Mouse (Mus musculus) embryo, embryonic 9.5 days (tissue): ENCODE measurements around the gene Dtx3.
"Not testable (repeated sequence)": the region's sequence is repeated elsewhere in the genome, so short reads cannot be mapped to it uniquely, and the experiment has no call there.

Source experiments
- DNase-seq: peaks from one replicate; pipeline ENCODE4 v3.0.0-alpha.2; 2017; ENCODE audit errors: extremely low spot score

The Dtx3 gene

DNA sequence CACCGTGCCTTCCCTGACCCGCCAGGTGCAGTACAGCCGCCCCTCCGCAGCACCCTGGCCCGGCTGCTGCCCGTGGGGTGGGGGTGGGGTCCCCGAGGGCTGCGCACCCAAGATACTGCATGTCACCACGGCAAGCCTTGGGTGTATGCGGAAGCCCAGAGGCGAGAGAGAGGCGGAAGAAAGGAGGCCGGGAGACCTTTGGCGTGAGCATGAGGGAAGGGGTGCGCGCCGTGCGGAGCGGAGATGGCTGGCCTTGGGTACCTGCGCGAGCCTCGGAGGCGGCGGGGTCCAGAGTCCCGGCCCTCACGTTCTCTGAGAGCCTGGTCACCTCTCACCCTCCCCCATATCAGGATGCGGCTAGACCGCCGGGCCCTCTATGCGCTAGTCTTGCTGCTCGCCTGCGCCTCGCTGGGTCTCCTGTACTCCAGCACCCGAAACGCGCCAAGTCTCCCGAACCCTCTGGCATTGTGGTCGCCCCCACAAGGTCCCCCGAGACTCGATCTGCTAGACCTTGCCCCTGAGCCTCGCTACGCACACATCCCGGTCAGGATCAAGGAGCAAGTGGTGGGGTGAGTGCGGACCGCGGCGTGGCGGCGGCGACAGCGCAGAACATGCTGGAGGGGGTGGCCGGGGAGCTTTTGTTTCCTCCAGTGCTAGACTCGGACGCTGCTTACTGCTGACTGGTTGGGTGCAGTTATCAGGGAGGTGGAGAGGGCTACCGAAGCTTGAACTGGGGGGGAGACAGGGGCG, 29.7 kb downstream of the Dtx3 start:
- DNase-seq, result peak; percentile 64

DNA sequence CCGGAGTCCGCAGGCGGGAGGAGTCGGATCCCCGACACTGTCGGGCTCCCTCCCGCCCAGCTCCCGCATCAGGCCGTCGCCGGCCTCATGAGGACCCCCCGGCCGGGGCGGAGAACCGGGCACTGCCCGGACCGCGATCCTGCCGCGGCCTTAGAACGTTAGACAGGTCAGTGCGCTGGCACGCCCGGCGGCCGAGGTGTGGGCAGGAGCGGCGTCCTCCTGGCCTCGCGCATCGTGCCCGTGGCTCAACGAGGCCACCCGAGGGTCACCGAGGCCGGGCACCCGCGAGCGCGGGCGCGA, 30.2 kb downstream of the Dtx3 start:
- DNase-seq, result peak; percentile 65

DNA sequence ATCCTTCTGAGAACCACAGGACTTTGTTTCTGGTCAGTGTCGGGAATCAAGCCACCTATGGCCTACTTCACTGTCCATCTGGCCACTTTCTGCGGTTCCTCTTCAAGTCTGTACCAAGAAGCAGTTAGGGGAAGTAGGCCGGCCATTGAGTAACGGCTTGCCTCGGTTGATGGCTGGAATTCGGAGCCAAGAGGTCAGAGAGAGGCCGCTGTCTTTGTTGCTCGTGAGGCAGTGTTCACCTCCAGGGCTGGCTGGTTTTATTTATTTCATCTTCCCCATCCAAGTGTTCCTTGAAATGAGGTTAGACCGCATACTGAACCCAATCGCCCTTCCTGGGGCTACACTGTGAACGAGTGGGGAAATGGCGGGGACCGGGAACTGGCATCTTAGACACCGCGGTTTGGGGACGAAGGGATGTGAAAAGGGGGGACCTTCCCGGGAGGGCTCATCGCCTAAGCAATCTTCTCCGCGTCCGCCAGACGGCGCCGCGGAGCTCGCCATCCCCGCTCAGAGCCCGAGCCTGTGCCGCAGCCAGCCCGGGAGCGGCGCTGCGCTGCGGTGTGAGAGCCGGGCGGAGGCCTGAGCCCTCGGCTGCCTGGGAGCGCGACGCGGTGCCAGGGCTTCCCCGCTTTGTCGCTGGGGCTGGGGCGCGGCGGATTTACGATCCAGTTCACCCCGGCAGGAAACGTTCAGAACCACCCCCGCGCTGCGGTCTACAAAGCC, 30.7 kb downstream of the Dtx3 start, which contains the start of gene B4galnt1:
Gene B4galnt1 (plus strand): TSS at position 595 of the 723 bp plus-strand sequence.
- DNase-seq, result peak; percentile 87

DNA sequence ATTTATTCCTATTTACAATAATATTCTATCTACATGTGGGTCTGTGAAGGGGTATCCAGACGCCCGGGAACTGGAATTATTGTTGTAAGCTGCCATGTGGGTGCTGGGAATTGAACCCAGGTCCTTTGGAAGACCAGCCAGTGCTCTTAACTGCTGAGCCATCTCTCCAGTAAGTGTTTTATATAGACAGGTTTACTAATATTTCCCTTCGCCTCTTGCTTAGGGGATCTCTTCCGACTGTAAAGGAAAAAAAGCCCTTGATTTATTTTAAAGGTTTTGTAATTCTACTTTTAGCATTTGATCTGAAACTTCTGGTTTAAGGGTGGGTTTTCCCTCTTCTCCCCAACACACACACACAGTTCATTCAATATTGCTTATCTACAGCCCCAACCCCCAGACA, 31.3 kb downstream of the Dtx3 start:
- no peak for DNase-seq

DNA sequence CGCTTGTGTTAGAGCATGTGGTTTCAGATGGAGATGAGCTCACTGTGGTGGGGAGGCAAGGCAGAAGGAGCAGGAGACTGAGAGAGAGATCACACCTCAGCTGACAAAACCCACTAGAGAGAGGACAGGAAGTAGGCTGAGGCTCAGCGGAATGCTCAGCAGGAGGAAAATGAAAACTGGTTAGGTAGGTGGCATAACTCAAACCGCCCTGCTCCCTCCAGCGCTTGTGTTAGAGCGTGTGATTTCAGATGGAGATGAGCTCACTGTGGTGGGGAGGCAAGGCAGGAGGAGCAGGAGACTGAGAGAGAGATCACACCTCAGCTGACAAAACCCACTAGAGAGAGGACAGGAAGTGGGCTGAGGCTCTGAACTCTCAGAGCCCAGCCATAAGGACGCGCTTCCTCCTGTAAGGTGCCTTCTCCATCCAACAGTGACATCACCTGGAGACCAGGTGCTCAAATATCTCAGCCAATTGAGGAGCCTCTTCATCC, 32.7 kb downstream of the Dtx3 start:
- DNase-seq, result not testable (repeated sequence)

DNA sequence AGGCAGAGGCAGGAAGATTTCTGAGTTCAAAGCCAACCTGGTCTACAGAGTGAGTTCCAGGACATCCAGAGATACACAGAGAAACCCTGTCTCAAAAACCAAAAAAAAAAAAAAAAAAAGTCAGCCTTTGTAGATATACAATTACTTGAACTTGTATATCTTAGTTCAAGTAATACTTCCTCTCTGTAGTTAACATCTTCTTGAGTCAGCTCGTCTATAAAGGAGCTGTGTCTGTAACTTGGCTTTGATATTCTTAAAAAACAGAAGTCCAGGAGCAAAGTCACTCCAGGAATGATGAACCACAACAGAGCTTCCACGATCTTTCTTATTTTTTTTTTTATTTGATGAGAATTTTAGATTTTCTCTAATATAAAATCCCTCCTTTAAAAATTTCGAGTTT, 34.8 kb downstream of the Dtx3 start:
- no peak for DNase-seq

DNA sequence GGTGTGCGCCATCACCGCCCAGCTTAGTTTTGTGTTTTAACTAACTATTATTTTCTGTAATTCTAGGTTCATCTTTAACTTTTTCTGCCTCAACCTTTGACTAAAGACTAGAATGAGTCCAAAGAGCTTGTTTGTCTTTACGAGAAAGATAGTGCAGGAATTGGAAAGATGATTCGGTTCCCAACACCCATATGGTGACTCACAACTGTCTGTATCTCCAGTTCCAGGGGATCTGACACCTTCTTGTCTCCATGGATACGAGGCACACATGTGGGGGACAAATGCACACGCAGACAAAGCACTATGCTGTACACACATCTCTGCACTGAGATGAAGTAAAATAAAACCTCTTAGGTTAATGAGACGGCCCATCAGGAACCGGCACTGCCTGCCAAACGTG, 35.4 kb downstream of the Dtx3 start:
- no peak for DNase-seq

DNA sequence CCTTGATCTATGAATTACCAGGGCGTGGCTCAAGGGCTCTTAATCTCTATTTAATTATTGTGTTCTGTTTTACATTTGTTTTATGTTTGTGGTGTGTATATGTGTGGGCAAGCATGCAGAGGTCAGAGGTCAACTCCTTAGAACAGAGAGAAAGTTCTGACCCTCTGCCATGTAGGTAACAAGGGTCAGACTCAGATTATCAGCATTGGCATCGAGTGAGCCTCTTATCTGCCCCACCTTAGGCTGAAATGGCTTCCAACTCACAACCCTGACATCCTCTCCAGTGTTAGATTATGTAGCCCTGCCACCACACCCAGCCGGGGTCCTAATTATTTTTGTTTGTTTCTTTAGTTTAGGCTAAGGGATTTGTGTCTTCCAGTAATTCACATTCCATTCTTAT, 37.1 kb downstream of the Dtx3 start:
- DNase-seq, result no peak

DNA sequence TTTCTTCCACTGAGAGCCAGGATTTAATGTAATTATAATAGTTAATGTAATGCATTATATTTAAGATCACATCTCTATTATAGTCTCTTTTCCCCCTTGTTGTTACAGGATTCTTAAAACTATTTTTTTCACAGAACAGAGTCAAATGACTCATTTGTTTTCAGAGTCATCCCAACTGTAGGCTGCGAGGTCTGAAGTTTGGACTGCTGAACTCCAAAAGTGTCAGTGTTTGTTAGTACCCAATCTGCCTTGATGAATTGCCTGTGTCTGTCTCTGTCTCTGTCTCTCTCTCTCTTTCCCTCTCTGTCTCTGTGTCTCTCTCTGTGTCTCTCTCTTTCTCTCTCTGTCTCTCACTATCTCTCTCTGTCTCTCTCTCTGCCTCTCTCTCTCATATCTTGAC, 39.0 kb downstream of the Dtx3 start:
- DNase-seq, result no peak

DNA sequence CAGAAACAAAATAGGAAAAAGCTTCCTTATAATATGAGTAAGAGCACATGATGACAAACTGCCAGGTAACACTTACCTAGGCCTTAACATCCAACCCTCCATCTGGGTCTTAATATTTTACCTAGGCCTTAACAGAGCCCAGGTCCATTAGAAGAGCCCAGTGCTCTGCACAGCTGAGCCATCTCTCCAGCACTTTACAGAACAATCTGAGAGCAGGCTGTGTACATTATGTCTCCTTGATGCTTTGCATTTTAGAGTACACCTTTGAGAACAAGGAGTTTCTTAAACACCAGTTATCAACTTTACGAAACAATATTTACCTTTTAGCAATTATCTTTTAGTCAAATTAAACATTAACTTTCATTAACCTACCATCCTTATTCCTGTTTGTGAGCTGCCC, 39.4 kb downstream of the Dtx3 start:
- no peak for DNase-seq

DNA sequence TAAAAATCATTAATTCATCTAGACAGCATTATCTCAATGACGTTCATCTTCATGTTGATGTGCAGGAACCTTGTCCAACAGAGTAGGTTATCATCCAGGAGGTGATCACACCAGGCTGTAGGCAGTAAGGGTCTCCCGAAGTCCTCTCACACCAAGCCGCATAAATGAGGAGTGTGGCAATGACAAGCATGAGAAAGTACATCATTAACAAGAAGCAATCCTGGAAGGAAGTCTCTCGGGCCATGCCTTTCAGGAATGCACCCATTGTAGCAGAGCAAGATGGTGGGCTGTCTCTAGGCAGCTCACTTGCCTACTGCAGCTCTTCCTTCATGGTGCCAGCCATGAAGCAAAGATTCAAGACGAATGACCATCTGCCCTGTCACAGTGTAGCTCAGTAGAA, 40.9 kb downstream of the Dtx3 start:
- no peak for DNase-seq

DNA sequence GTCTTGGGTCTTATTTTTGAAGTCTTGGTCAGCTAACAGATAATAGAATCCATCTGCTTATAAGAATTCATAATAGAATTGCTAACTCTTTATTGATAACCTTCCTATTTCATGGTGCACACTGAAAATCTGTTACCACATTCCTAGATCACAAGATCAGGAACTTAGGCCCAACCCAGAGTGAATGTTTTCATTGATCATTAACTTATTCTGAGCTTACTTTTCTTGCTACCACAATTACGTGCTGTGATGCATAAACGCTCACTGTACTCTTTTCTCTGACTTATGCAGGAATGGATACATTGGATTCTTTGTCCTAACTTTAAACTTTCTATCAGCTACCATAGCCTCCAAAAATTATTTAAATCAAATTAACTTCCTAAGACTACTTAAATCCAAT, 41.3 kb downstream of the Dtx3 start:
- no peak for DNase-seq

DNA sequence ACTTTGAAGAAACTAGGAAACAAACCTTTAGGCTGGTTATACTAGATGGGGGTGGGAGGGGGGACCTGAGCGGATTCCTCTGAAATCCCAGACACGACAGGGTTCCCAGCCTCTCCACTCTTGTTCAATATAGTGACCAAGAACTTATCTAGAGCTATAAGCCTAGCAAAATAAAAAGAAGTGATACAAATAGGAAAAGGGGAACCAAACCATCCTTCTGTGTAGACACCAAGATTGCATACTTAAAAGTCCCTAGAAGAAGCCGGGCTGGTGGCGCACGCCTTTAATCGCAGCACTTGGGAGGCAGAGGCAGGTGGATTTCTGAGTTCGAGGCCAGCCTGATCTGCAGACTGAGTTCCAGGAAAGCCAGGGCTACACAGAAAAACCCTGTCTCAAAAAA, 42.2 kb downstream of the Dtx3 start:
- DNase-seq, result no peak

DNA sequence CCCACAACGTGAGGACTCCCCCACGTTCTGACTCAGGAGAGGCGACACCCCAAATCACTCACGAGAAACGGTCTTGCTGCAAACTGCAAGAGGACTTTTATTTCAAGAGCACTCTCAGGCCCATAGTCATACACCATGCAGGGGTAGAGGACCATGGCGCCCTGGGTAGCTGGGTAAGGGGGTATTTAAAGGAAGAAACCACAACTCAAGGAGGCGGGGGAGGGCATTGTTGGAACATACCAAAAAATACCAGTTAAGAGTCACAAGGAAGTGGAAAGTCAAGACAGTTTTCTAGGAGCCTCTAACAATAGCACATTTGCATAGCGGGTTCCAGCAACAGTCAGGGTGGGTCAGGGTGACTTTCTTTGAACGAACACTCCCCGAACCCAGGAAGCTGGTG, 43.0 kb downstream of the Dtx3 start:
- not testable (repeated sequence) for DNase-seq

DNA sequence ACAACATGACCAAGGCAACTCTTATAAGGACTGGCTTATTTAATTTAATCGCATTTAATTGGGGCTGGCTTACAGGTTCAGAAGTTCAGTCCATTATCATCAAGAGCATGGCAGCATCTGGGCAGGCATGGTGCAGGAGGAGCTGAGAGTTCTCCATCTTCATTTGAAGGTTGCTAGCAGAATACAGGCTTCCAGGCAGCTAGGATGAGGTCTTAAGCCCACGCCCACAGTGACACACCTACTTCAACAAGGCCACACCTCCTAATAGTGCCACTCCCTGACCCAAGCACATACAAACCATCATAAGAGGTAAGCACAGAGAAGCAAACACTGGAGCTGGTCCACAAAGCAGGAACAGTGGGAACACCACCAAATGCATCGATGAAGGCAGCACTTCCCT, 44.3 kb downstream of the Dtx3 start:
- not testable (repeated sequence) for DNase-seq

DNA sequence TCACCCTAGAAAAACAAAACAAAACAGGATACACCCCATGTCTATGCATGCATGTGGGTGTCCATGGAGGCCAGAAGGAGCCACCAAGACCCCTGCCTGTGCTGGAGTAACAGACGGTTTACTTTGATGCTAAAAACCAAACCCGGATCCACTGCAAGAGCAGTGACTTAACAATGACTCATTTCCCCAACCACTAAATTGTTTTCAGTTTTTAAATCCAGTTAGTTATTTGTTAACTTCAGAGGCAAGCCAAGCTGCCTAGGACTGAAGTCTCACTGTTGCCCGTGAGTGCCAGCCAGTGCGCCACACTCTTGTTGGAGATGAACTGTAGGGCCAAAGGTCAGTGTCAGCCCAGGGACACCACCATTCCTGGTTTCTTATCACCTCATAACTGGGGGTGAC, 45.1 kb downstream of the Dtx3 start:
- no peak for DNase-seq

DNA sequence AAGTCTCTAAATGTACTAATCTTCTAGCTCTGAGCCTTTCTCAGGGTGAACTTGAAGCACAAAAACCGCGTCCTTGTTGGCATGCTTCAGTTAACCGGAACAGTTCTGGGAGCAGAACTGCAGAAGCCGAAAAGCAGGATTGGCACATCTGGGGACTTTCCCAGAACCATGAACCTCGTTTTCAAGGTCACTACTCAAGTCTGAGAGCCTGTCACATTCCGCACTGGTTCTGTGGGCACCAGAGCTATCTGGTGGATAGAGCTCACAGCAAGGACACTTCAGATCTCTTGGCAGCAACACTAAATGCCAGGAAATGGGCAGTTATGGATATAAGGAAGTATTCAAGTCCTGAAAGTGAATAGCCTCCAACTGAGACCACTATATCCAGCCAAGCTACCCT, 48.4 kb downstream of the Dtx3 start:
- DNase-seq, result no peak

DNA sequence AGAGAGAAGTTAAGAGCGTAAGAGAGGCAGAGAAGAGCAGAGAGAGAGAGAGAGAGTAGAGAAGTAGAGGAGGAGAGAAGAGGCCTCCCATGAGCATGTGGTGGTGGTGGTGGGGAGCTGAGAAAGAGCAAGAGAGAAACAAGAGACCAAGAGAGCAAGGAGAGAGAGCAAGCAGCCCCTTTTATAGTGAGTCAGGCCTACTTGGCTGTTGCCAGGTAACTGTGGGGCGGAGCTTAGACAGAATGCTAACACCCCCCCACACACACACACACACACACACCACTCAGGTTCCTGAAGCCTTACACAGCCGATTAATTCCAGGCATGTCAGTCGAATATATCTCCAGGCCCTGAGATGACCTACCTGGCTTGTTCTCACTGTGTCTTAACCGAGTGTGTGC, 50.2 kb downstream of the Dtx3 start:
- no peak for DNase-seq

DNA sequence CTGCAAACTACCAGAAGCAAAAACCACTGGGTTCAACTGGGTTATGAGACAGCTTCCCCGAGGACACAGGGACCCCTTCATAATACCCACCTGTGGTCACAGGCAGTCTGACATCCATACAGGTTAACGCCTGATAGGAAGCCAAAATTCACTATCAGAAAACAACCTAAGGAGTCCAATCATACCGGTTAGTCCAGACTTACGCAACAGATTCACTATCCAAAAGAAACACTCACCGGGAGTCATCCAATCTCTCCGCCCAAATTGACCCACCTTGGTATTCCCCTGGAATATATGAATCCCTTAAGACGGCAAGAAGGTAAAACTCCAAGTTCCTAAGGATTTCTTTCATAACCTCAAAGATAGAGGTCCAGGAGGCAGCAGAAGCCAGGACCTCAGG, 51.0 kb downstream of the Dtx3 start:
- DNase-seq, result no peak

DNA sequence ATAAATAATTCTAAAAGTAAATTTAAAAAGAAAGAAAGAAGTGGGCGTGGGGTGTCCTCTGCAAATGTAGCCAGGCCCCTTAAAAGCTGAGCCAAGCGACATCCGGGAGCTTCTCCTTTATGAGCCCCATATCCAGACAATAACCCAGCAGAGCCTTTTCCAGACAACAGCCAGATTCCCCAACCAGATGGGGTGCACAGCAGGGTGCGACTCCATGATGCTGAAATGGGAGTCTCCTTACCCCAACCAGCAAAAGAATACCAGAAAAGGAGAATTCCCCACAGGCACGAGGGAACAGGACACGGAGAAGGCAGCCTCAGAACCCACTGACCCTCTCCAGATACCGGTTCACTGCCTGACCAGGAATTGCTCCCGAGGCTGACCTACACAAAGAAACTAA, 52.3 kb downstream of the Dtx3 start:
- DNase-seq, result no peak

DNA sequence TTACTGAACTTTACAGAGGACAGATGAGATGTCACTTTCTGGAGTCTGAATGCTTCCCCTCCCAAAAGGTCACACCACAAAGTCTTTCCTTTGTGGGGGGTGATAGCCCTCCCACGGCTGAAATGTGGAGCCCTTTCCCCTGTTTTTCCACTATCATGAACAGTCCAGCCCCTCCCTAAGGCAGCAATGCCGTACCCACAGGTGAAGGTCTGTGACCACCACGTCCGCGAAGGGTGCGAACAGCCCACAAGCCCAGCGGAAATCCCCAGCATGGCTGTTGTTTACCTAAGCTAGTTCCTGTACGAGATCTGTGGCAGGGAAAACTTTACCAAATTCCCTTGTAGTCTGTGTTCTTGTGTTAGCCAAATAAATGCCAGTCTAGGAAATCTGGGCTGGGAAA, 54.0 kb downstream of the Dtx3 start:
- DNase-seq, result no peak

DNA sequence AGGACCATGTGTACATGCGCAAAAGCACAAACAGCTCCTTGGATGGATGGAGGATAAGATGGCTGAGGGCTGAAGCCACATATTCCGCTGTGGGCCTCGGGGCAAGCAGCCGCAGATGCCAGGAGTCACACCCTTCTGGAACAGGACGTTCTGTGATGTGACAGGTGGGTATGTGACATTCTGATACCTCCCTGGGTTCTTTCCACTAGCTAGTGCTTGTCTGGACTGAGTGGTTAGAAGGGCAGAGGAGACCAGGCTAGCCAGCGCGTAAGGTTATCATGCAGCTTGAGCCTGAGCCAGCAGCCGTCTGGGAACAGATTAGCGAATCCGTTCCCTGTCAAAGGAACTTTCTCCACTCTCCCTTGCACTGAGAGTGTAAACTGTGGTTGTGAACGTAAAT, 54.6 kb downstream of the Dtx3 start:
- DNase-seq, result no peak
